Mouse (Mus musculus) midbrain, postnatal 0 days (tissue): ENCODE results near the gene Prkcq. TPM values are rescaled to one million over a fixed set of nuclear protein-coding genes. Genes with fewer than 3 reads are reported as not detected.

Experiments
- ATAC-seq: fragments of 200-750 bp; cut with Nextera tagmentation; 2 replicates; pipeline ENCODE4 v1.8.0; 2017; ENCODE audit warnings: moderate number of reproducible peaks, mild to moderate bottlenecking, moderate TSS enrichment, moderate library complexity; ENCODE audit not compliant: low FRiP score
- DNase-seq: peaks from one replicate; pipeline ENCODE4 v3.0.0-alpha.2; 2015; ENCODE audit warnings: low spot score
- H3K27ac ChIP-seq: fragments of 300-500 bp; sonication (generic); 2 replicates; pipeline ENCODE4 v1.5.1; 2014; ENCODE audit warnings: low read depth, mild to moderate bottlenecking, low read length, mixed read lengths
- H3K27me3 ChIP-seq: fragments of 300-500 bp; sonication (generic); 2 replicates; pipeline ENCODE4 v1.6.1; 2014; ENCODE audit warnings: low read length, control low read depth, mixed read lengths; ENCODE audit not compliant: insufficient read depth
- H3K36me3 ChIP-seq: fragments of 300-500 bp; sonication (generic); 2 replicates; pipeline ENCODE4 v1.6.1; 2014; ENCODE audit warnings: low read length, control low read depth, mixed read lengths; ENCODE audit not compliant: insufficient read depth
- H3K4me1 ChIP-seq: fragments of 300-500 bp; sonication (generic); 2 replicates; pipeline ENCODE4 v1.6.1; 2014; ENCODE audit warnings: mild to moderate bottlenecking, control low read depth, antibody characterized with exemption, low read length, mixed read lengths; ENCODE audit not compliant: insufficient read depth
- H3K4me2 ChIP-seq: fragments of 300-500 bp; sonication (generic); 2 replicates; pipeline ENCODE4 v1.6.1; 2014; ENCODE audit warnings: low read depth, mild to moderate bottlenecking, low read length, mixed read lengths; ENCODE audit not compliant: poor library complexity, severe bottlenecking
- H3K4me3 ChIP-seq: fragments of 300-500 bp; sonication (generic); 2 replicates; pipeline ENCODE4 v1.5.1; 2014; ENCODE audit warnings: low read depth, mild to moderate bottlenecking, low read length, moderate library complexity
- H3K9ac ChIP-seq: fragments of 300-500 bp; sonication (generic); replicated peaks from 2 replicates; pipeline ENCODE4 v1.6.1; 2014; ENCODE audit warnings: mild to moderate bottlenecking, low read length, moderate library complexity, mixed read lengths; ENCODE audit not compliant: poor library complexity, severe bottlenecking
- H3K9me3 ChIP-seq: fragments of 300-500 bp; sonication (generic); 2 replicates; pipeline ENCODE4 v1.6.1; 2016; ENCODE audit warnings: low read length, control low read depth
- CTCF ChIP-seq: IDR thresholded peaks from 2 replicates; pipeline ENCODE4 v1.5.1; 2016; ENCODE audit warnings: antibody characterized with exemption, mild to moderate bottlenecking
- WGBS: fragments of 180-500 bp; shearing (Covaris S2); extraction: QIAGEN DNeasy Blood & Tissue Kit; methylation state at CpG from one replicate; pipeline ENCODE4 v1.1.7; 2014; 5-methylcytosine and 5-hydroxymethylcytosine counted together
- polyA plus RNA-seq: library from polyadenylated mRNA; unstranded; fragments of >200 nt; fragmentation: Nextera tagmentation; extraction: Ambion mirVana; gene quantifications from 2 replicates; pipeline ENCODE4 v1.2.1, GENCODE M21; 2015
- total RNA-seq: library from RNA; depleted of rRNA; stranded (reverse); fragments of >200 nt; gene quantifications from 2 replicates; pipeline ENCODE4 v1.2.3, GENCODE M21; 2014

Gene Prkcq
- total and polyA plus RNA-seq, 2 experiments from 2014 or later = 7.1 to 8.2 TPM

GRCm38 (mm10) chr2:11188279-11188678 lies 16.4 kb downstream of the Prkcq start:
- no peak for DNase-seq
- 0 out of 2 replicates have a peak, but pooled peaks cover 3% of the 10 kb centered on the region for H3K4me1 ChIP-seq
- H3K27ac ChIP-seq = no peak overlapping the region
- no peak overlapping the region for H3K9ac ChIP-seq
- WGBS = 100% methylated on average over 1 of the region's 1 CpGs
- no peaks in the 10 kb centered on the region for H3K27me3 ChIP-seq
- no peak for TF ChIP-seq CTCF
- no peak overlapping the region for H3K4me2 ChIP-seq
- H3K9me3 ChIP-seq = no peaks in the 10 kb centered on the region
- H3K4me3 ChIP-seq = no peak overlapping the region
- no peak for ATAC-seq
- H3K36me3 ChIP-seq = no peaks in the 10 kb centered on the region

- Histone ChIP-seq H3K27ac (no peak overlapping the region), H3K27me3 (no peaks in the 10 kb centered on the region), H3K4me1 (0 out of 2 replicates have a peak, but pooled peaks cover 3% of the 10 kb centered on the region), H3K9ac (no peak overlapping the region), H3K9me3 (no peaks in the 10 kb centered on the region), H3K36me3 (no peaks in the 10 kb centered on the region), H3K4me3 (no peak overlapping the region), H3K4me2 (no peak overlapping the region)
- WGBS = 88% methylated on average over 4 of the region's 4 CpGs
- ATAC-seq (no peak), DNase-seq (no peak)
- no peak for TF ChIP-seq CTCF
Measured at GRCm38 (mm10) chr2:11189150-11189767, 17.4 kb downstream of the Prkcq start.

- H3K4me2 ChIP-seq = no peak overlapping the region
- 66% methylated on average over 12 of the region's 12 CpGs for WGBS
- ATAC-seq = no peak
Measured at GRCm38 (mm10) chr2:11192281-11193098, 20.6 kb downstream of the Prkcq start.

GRCm38 (mm10) chr2:11193099-11193618 lies 21.3 kb downstream of the Prkcq start:
- no peaks in the 10 kb centered on the region for H3K9me3 ChIP-seq
- 88% methylated on average over 6 of the region's 6 CpGs for WGBS
- no peak for TF ChIP-seq CTCF
- no peaks in the 10 kb centered on the region for H3K27me3 ChIP-seq
- H3K27ac ChIP-seq = no peak overlapping the region
- H3K4me2 ChIP-seq = no peak overlapping the region
- no peak for ATAC-seq
- no peaks in the 10 kb centered on the region for H3K36me3 ChIP-seq
- no peak overlapping the region for H3K4me3 ChIP-seq
- no peak overlapping the region for H3K9ac ChIP-seq
- no peak for DNase-seq
- 0 out of 2 replicates have a peak, but pooled peaks cover 3% of the 10 kb centered on the region for H3K4me1 ChIP-seq

More at GRCm38 (mm10) chr2:11192281-11193098, 20.6 kb downstream of the Prkcq start:
- Histone ChIP-seq H3K27ac (no peak overlapping the region), H3K27me3 (no peaks in the 10 kb centered on the region), H3K9ac (no peak overlapping the region), H3K9me3 (no peaks in the 10 kb centered on the region), H3K36me3 (no peaks in the 10 kb centered on the region), H3K4me3 (no peak overlapping the region), H3K4me1 (0 out of 2 replicates have a peak, but pooled peaks cover 3% of the 10 kb centered on the region)
- DNase-seq = no peak
- TF ChIP-seq CTCF = no peak

- no peak for TF ChIP-seq CTCF
- WGBS = 76% methylated on average over 5 of the region's 5 CpGs
- Histone ChIP-seq H3K4me2 (no peak overlapping the region), H3K9me3 (no peaks in the 10 kb centered on the region), H3K9ac (no peak overlapping the region), H3K4me3 (no peak overlapping the region), H3K36me3 (no peaks in the 10 kb centered on the region), H3K4me1 (0 out of 2 replicates have a peak, but pooled peaks cover 3% of the 10 kb centered on the region), H3K27me3 (no peaks in the 10 kb centered on the region), H3K27ac (no peak overlapping the region)
- ATAC-seq (no peak), DNase-seq (no peak)
Measured at GRCm38 (mm10) chr2:11194732-11195340, 22.9 kb downstream of the Prkcq start.
